Mouse (Mus musculus): ENCODE measurements at regions not wholly inside any gene's neighbourhood (a gene's known extent, or its start where the extent isn't known, plus 50 kb on each side); places are given as distances from the start of the nearest gene placed in this dataset.
"Not testable (repeated sequence)": the region's sequence is repeated elsewhere in the genome, so short reads cannot be mapped to it uniquely, and the experiment has no call there.

DNA sequence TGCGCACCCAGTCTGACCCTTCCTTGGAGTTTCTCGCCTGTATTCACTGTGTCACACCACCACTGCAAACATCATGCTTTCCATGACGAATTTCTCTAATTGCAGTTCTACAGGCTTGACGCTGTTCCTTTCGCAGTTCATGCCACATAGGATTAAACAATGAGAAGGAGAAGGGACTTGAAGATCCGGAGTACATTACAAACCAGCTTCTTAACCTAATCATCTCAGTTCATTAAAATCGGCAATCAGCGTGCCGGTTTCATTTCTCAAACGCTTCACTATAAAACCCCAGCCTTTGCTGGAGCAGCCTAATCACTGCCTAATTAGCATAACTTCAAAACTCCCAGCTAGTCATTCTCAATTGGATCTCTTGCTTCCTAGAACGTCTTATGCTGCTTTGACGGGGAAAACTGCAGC, 196.5 kb upstream of the Slc7a11 start:
- WGBS, result 11% methylated on average over 12 of the region's 12 CpGs
- H3K4me2 ChIP-seq (replicated peaks), result peak overlapping the region; percentile 38
- H3K27me3 ChIP-seq, result peaks cover 6% of the 10 kb centered on the region; the same call in 1 of the 2 replicates
- peak overlapping the region; percentile 28 for H3K4me3 ChIP-seq
- no peaks in the 10 kb centered on the region for H3K36me3 ChIP-seq
- H3K9ac ChIP-seq (replicated peaks), result no peak overlapping the region
- peaks cover 10% of the 10 kb centered on the region for H3K4me1 ChIP-seq
- no peaks in the 10 kb centered on the region for H3K9me3 ChIP-seq
- H3K27ac ChIP-seq (replicated peaks), result peak overlapping the region; percentile 29; the same call in 1 of the 2 replicates
- ATAC-seq (replicated peaks), result peak; percentile 75

DNA sequence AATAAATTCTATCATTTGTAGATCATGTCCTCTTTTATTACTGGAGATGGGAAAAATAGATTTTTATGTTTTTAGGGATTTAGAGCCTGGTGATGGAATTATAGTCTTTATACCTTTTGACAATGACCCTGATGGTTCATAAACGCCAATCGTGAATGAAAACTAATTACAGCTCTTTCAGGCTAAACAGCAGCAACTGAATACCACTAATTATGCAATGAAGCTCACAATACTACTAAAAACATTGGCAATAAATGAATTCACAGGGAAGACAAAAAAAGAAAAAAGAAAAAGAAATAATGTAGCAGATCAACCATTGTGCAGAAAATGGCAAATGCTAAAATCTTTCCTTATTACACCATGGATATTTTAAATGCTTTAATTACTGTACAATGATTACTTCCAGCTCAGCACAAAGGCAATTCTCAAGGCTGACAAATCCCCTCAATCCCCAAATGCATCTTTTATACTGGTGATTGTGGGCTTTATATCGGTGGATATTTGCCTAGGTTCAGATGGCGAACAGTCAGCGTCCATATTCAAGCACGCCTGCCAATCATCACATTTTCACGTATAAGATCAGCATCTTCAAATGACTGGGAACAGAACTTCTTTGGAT, 191.2 kb upstream of the Slc7a11 start:
- WGBS, result 13% methylated on average over 7 of the region's 7 CpGs
- no peaks in the 10 kb centered on the region for H3K36me3 ChIP-seq
- no peak overlapping the region for H3K4me2 ChIP-seq (replicated peaks)
- H3K27me3 ChIP-seq, result peaks cover 6% of the 10 kb centered on the region; the same call in 1 of the 2 replicates
- H3K4me1 ChIP-seq, result peaks cover 11% of the 10 kb centered on the region; the same call in 1 of the 2 replicates
- peak overlapping the region; percentile 20; the same call in 1 of the 2 replicates for H3K27ac ChIP-seq (replicated peaks)
- H3K9ac ChIP-seq (replicated peaks), result no peak overlapping the region
- ATAC-seq (replicated peaks), result peak; percentile 71
- H3K4me3 ChIP-seq, result no peak overlapping the region
- H3K9me3 ChIP-seq, result no peaks in the 10 kb centered on the region

- no peak for ATAC-seq (replicated peaks)
- no peak overlapping the region for H3K9ac ChIP-seq (replicated peaks)
- no peaks in the 10 kb centered on the region for H3K27me3 ChIP-seq
These were observed 187.9 kb upstream of the Slc7a11 start for GRCm38 (mm10) chr3:50631286-50631685.

DNA sequence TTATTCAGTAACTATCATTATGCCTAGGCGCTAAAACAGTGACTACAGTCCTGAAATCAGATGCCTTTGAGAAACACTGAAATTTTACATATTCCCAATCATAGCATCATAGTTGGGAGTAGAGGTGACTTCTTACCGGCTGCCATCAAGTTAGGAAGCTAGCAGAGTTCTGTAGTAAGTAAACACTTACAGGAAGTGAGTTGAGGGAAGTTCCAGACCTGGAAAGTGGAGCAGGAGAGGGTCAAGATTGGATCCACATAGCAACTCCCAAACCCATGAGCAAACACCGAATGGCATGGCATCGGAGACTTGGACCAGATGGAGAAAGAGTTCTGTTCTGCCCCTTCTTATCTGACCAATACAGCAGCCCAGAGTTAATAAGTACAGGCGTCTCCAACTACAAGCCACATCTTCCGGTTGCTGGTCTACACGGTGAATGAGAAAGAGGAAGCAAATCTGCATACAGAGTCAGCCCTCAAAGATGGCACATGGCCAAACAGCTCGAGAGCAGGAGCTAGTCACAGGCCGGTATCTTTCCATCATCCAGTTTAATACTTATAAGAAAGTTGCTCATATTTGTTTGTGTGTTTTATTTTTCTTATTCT, 184.8 kb upstream of the Slc7a11 start:
- H3K4me2 ChIP-seq (replicated peaks), result no peak overlapping the region
- H3K4me3 ChIP-seq, result no peak overlapping the region
- no peak overlapping the region for H3K9ac ChIP-seq (replicated peaks)
- H3K27me3 ChIP-seq, result no peaks in the 10 kb centered on the region
- H3K4me1 ChIP-seq, result no peaks in the 10 kb centered on the region
- no peak overlapping the region for H3K27ac ChIP-seq (replicated peaks)
- no peaks in the 10 kb centered on the region for H3K9me3 ChIP-seq
- H3K36me3 ChIP-seq, result no peaks in the 10 kb centered on the region
- 82% methylated on average over 9 of the region's 9 CpGs for WGBS
- no peak for ATAC-seq (replicated peaks)

More at GRCm38 (mm10) chr3:50631286-50631685, 187.9 kb upstream of the Slc7a11 start:
- Histone ChIP-seq H3K4me3 (no peak overlapping the region), H3K9me3 (no peaks in the 10 kb centered on the region), H3K4me2 (replicated peaks) (no peak overlapping the region), H3K36me3 (no peaks in the 10 kb centered on the region), H3K27ac (replicated peaks) (no peak overlapping the region), H3K4me1 (peaks cover 9% of the 10 kb centered on the region; the same call in 1 of the 2 replicates)

- ATAC-seq (replicated peaks); H3K4me3 ChIP-seq; H3K27ac ChIP-seq (replicated peaks); H3K4me2 ChIP-seq (replicated peaks); H3K9me3 ChIP-seq; H3K27me3 ChIP-seq; H3K4me1 ChIP-seq; H3K36me3 ChIP-seq; H3K9ac ChIP-seq (replicated peaks): not testable (repeated sequence)
- 73% methylated on average over 3 of the region's 3 CpGs for WGBS
These were observed 177.8 kb upstream of the Slc7a11 start for GRCm38 (mm10) chr3:50621176-50621575.

- no peak overlapping the region for H3K27ac ChIP-seq (replicated peaks)
- no peak overlapping the region for H3K4me2 ChIP-seq (replicated peaks)
- no peak overlapping the region for H3K4me3 ChIP-seq
- H3K4me1 ChIP-seq, result no peaks in the 10 kb centered on the region
- ATAC-seq (replicated peaks), result no peak
- 86% methylated on average over 6 of the region's 6 CpGs for WGBS
- no peaks in the 10 kb centered on the region for H3K9me3 ChIP-seq
- no peak overlapping the region for H3K9ac ChIP-seq (replicated peaks)
- no peaks in the 10 kb centered on the region for H3K27me3 ChIP-seq
- H3K36me3 ChIP-seq, result no peaks in the 10 kb centered on the region
These were observed 175.6 kb upstream of the Slc7a11 start for GRCm38 (mm10) chr3:50619061-50619460.

DNA sequence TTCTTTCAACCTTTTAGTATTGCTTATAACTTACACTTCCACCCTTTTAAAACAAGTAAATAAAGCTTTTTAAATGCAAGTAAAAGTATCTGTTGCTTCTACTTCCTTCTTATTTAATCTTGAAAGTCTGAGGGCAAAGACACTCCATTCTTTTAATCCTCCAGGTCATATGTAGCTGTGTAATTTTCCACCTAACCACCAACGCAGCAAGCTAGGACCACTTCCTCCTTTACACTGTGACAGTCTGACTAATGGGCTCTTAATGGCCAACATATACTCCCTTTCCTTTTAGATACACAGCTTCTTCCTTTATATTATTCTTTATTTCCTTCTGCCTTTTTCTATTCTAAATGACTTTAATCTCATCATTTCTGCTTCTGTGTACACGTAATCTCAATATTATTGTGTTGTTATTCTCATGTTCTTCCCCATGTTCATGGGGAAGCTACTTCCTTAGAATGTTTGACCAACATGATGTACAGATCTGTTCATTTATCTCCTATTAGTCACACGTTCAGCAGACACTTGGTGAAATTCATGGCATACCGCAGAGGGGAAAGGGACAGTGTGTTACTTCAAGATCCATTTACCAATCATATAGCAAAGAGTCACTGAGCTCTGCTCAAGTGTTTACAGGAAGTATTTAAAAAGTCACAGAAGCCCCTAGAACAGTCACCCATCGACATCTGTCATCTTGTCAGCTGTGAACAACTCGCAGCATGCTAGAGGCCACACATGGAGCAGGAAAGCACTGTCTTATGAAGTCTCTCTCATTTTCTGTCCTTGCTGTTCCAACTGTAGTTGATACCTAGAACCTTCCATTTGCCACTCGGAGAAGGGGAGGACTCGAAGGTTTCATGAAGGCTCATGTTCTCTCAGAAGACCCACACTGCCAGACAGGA, 172.2 kb upstream of the Slc7a11 start:
- H3K4me2 ChIP-seq (replicated peaks), result no peak overlapping the region
- H3K9ac ChIP-seq (replicated peaks), result no peak overlapping the region
- H3K4me3 ChIP-seq, result no peak overlapping the region
- no peaks in the 10 kb centered on the region for H3K27me3 ChIP-seq
- H3K36me3 ChIP-seq, result no peaks in the 10 kb centered on the region
- H3K4me1 ChIP-seq, result no peaks in the 10 kb centered on the region
- H3K9me3 ChIP-seq, result no peaks in the 10 kb centered on the region
- no peak overlapping the region for H3K27ac ChIP-seq (replicated peaks)
- WGBS, result 90% methylated on average over 8 of the region's 8 CpGs
- ATAC-seq (replicated peaks), result no peak

DNA sequence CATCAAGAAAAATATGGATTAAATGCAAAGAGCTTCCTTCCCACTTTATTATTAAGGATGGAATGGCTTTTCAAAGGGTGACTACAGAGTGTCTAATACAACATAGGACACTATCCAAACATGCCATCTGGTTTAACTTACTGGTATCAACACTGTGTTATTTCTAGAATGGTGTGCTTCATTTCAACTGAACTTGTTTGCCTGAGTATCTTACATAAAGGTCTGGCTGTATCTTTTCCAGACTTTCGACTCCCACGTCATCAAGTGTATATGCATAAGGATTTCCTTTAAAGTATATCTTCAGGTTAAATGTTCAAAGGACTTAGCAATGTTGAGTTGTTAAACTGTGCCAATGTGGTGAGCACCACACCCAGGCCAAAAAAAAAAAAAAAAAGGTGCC, 169.6 kb upstream of the Slc7a11 start:
- 91% methylated on average over 2 of the region's 2 CpGs for WGBS
- H3K4me2 ChIP-seq (replicated peaks), result no peak overlapping the region
- H3K4me3 ChIP-seq, result no peak overlapping the region
- H3K27ac ChIP-seq (replicated peaks), result no peak overlapping the region
- no peaks in the 10 kb centered on the region for H3K9me3 ChIP-seq
- H3K4me1 ChIP-seq, result no peaks in the 10 kb centered on the region
- no peaks in the 10 kb centered on the region for H3K27me3 ChIP-seq
- H3K9ac ChIP-seq (replicated peaks), result no peak overlapping the region
- no peak for ATAC-seq (replicated peaks)
- H3K36me3 ChIP-seq, result no peaks in the 10 kb centered on the region

- H3K36me3 ChIP-seq, result no peaks in the 10 kb centered on the region
- no peaks in the 10 kb centered on the region for H3K4me1 ChIP-seq
- H3K27ac ChIP-seq (replicated peaks), result no peak overlapping the region
- WGBS, result 41% methylated on average over 11 of the region's 11 CpGs
- no peaks in the 10 kb centered on the region for H3K9me3 ChIP-seq
- H3K4me2 ChIP-seq (replicated peaks), result no peak overlapping the region
- no peak overlapping the region for H3K9ac ChIP-seq (replicated peaks)
- H3K27me3 ChIP-seq, result no peaks in the 10 kb centered on the region
- no peak overlapping the region for H3K4me3 ChIP-seq
- ATAC-seq (replicated peaks), result no peak
These were observed 166.1 kb upstream of the Slc7a11 start for GRCm38 (mm10) chr3:50609341-50610012.

GRCm38 (mm10) chr3:50607736-50608135, 164.3 kb upstream of the Slc7a11 start:
- Histone ChIP-seq H3K4me2 (replicated peaks) (no peak overlapping the region), H3K9me3 (no peaks in the 10 kb centered on the region), H3K4me3 (no peak overlapping the region), H3K9ac (replicated peaks) (no peak overlapping the region), H3K27me3 (no peaks in the 10 kb centered on the region), H3K27ac (replicated peaks) (no peak overlapping the region), H3K36me3 (no peaks in the 10 kb centered on the region), H3K4me1 (no peaks in the 10 kb centered on the region)
- no peak for ATAC-seq (replicated peaks)
- 69% methylated on average over 7 of the region's 7 CpGs for WGBS

- Histone ChIP-seq H3K4me2 (replicated peaks) (no peak overlapping the region), H3K36me3 (no peaks in the 10 kb centered on the region), H3K27ac (replicated peaks) (no peak overlapping the region), H3K4me1 (no peaks in the 10 kb centered on the region), H3K4me3 (no peak overlapping the region), H3K9ac (replicated peaks) (no peak overlapping the region), H3K27me3 (no peaks in the 10 kb centered on the region), H3K9me3 (no peaks in the 10 kb centered on the region)
- WGBS, result 8% methylated on average over 1 of the region's 1 CpGs
- peak; percentile 38; the same call in 1 of the 2 replicates for ATAC-seq (replicated peaks)
These were observed 163.6 kb upstream of the Slc7a11 start for GRCm38 (mm10) chr3:50606986-50607385.

- H3K4me2 ChIP-seq (replicated peaks), result no peak overlapping the region
- no peaks in the 10 kb centered on the region for H3K4me1 ChIP-seq
- no peaks in the 10 kb centered on the region for H3K9me3 ChIP-seq
- H3K27ac ChIP-seq (replicated peaks), result no peak overlapping the region
- no peak for ATAC-seq (replicated peaks)
- no peak overlapping the region for H3K4me3 ChIP-seq
- no peaks in the 10 kb centered on the region for H3K36me3 ChIP-seq
- no peak overlapping the region for H3K9ac ChIP-seq (replicated peaks)
- WGBS, result 86% methylated on average over 4 of the region's 4 CpGs
- H3K27me3 ChIP-seq, result no peaks in the 10 kb centered on the region
These were observed 162.3 kb upstream of the Slc7a11 start for GRCm38 (mm10) chr3:50605750-50606149.
